Comparison of ENCODE assay signal across 20 mouse cellular contexts in the genomic region with DNA sequence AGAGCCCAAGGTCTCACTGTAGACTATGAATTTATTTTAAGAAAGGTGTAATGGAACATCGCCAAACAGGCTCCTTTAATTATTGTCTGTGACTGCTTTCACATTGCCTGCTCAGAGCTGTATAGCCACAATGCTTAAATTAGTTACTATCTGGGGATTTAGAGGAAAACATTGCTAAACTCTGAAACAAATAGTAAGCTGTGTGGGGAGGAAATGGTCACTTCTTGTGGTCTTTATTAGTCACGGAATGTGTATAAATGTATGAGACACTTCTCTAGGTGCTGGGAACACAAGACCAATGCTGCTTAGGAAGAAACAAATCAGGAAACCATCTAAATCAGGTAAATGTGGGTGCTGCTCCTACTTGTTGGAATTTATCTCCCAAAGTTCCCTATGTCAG.
"Had no signal": no experiment of that assay in that cellular context is flagged by ENCODE, and none has a peak within 500 bp of the region (broad histone marks: within the 10 kb centered on the region; RNA-seq: fewer than 3 reads in every experiment).

No protein-coding gene starts in this region.

- ATAC-seq: midbrain, embryonic 16.5 days had no signal

- H3K4me2 ChIP-seq: lung, embryonic 14.5 days; midbrain, embryonic 12.5 days; neural tube, embryonic 13.5 days; neural tube, embryonic 15.5 days had no signal

- H3K9ac ChIP-seq: liver, embryonic 14.5 days; lung, embryonic 14.5 days; midbrain, embryonic 12.5 days; neural tube, embryonic 13.5 days; neural tube, embryonic 15.5 days had no signal

- DNase-seq: lung, adult 18-20 months; lung, embryonic 14.5 days; lung, postnatal 14 days; lung, postnatal 36 days; midbrain, embryonic 14.5 days; retina, postnatal 1 day; right cerebral cortex, adult 18-20 months; right cerebral cortex, postnatal 25 days; right cerebral cortex, postnatal 4 days; spleen, adult 18-20 months; thymus, adult 18-20 months; thymus, postnatal 14 days; thymus, postnatal 36 days had no signal

- H3K9me3 ChIP-seq: midbrain, embryonic 10.5 days; midbrain, embryonic 12.5 days; neural tube, embryonic 15.5 days had no signal

- H3K27me3 ChIP-seq: midbrain, embryonic 12.5 days; neural tube, embryonic 13.5 days; neural tube, embryonic 15.5 days had no signal

- H3K4me3 ChIP-seq: midbrain, embryonic 10.5 days; midbrain, embryonic 12.5 days; myocyte; neural tube, embryonic 13.5 days; neural tube, embryonic 15.5 days had no signal

- H3K36me3 ChIP-seq: midbrain, embryonic 10.5 days; midbrain, embryonic 12.5 days; neural tube, embryonic 13.5 days; neural tube, embryonic 15.5 days had no signal

- H3K27ac ChIP-seq: liver, embryonic 14.5 days; midbrain, embryonic 10.5 days; midbrain, embryonic 12.5 days; neural tube, embryonic 13.5 days; neural tube, embryonic 15.5 days had no signal
